Mouse (Mus musculus) midbrain, postnatal 0 days (tissue): ENCODE results near the gene Cabp2. TPM values are rescaled to one million over a fixed set of nuclear protein-coding genes. Genes with fewer than 3 reads are reported as not detected.

Experiments used
- ATAC-seq: fragments of 200-750 bp; cut with Nextera tagmentation; 2 replicates; pipeline ENCODE4 v1.8.0; 2017; ENCODE audit warnings: moderate number of reproducible peaks, mild to moderate bottlenecking, moderate TSS enrichment, moderate library complexity; ENCODE audit not compliant: low FRiP score
- DNase-seq: peaks from one replicate; pipeline ENCODE4 v3.0.0-alpha.2; 2015; ENCODE audit warnings: low spot score
- H3K27ac ChIP-seq: fragments of 300-500 bp; sonication (generic); 2 replicates; pipeline ENCODE4 v1.5.1; 2014; ENCODE audit warnings: low read depth, mild to moderate bottlenecking, low read length, mixed read lengths
- H3K27me3 ChIP-seq: fragments of 300-500 bp; sonication (generic); 2 replicates; pipeline ENCODE4 v1.6.1; 2014; ENCODE audit warnings: low read length, control low read depth, mixed read lengths; ENCODE audit not compliant: insufficient read depth
- H3K36me3 ChIP-seq: fragments of 300-500 bp; sonication (generic); 2 replicates; pipeline ENCODE4 v1.6.1; 2014; ENCODE audit warnings: low read length, control low read depth, mixed read lengths; ENCODE audit not compliant: insufficient read depth
- H3K4me1 ChIP-seq: fragments of 300-500 bp; sonication (generic); 2 replicates; pipeline ENCODE4 v1.6.1; 2014; ENCODE audit warnings: mild to moderate bottlenecking, control low read depth, antibody characterized with exemption, low read length, mixed read lengths; ENCODE audit not compliant: insufficient read depth
- H3K4me2 ChIP-seq: fragments of 300-500 bp; sonication (generic); 2 replicates; pipeline ENCODE4 v1.6.1; 2014; ENCODE audit warnings: low read depth, mild to moderate bottlenecking, low read length, mixed read lengths; ENCODE audit not compliant: poor library complexity, severe bottlenecking
- H3K4me3 ChIP-seq: fragments of 300-500 bp; sonication (generic); 2 replicates; pipeline ENCODE4 v1.5.1; 2014; ENCODE audit warnings: low read depth, mild to moderate bottlenecking, low read length, moderate library complexity
- H3K9ac ChIP-seq: fragments of 300-500 bp; sonication (generic); replicated peaks from 2 replicates; pipeline ENCODE4 v1.6.1; 2014; ENCODE audit warnings: mild to moderate bottlenecking, low read length, moderate library complexity, mixed read lengths; ENCODE audit not compliant: poor library complexity, severe bottlenecking
- H3K9me3 ChIP-seq: fragments of 300-500 bp; sonication (generic); 2 replicates; pipeline ENCODE4 v1.6.1; 2016; ENCODE audit warnings: low read length, control low read depth
- CTCF ChIP-seq: IDR thresholded peaks from 2 replicates; pipeline ENCODE4 v1.5.1; 2016; ENCODE audit warnings: antibody characterized with exemption, mild to moderate bottlenecking
- WGBS: fragments of 180-500 bp; shearing (Covaris S2); extraction: QIAGEN DNeasy Blood & Tissue Kit; methylation state at CpG from one replicate; pipeline ENCODE4 v1.1.7; 2014; 5-methylcytosine and 5-hydroxymethylcytosine counted together
- polyA plus RNA-seq: library from polyadenylated mRNA; unstranded; fragments of >200 nt; fragmentation: Nextera tagmentation; extraction: Ambion mirVana; gene quantifications from 2 replicates; pipeline ENCODE4 v1.2.1, GENCODE M21; 2015
- total RNA-seq: library from RNA; depleted of rRNA; stranded (reverse); fragments of >200 nt; gene quantifications from 2 replicates; pipeline ENCODE4 v1.2.3, GENCODE M21; 2014

Cabp2 gene
- total and polyA plus RNA-seq, 2 experiments from 2014 or later: not detected

DNA sequence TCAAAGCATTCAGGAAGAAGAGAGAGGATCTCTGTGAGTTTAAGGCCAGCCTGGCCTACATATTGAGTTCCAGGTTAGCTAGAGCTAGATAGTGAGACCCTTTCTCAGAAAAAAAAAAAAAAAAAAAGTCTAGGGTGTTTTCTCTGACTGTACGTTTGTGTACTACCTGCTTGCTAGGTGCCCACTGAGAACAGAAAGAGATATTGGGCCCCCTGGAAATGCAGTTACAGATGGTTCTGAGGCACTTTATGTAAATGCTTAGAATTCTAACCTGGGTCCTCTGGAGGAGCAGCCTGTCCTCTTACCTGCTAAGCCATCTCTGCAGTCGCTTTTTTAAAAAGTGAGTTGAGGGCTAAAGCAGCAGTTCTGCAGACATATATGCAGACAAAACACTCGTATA lies 14.4 kb downstream of the Cabp2 start:
- no peak for TF ChIP-seq CTCF
- peak overlapping the region; percentile 80; the same call in 1 of the 2 replicates for H3K4me2 ChIP-seq
- H3K4me3 ChIP-seq: peak overlapping the region; percentile 57
- ATAC-seq (no peak), DNase-seq (no peak)
- H3K9ac ChIP-seq: no peak overlapping the region
- WGBS: 75% methylated on average over 3 of the region's 3 CpGs
- H3K36me3 ChIP-seq: no peaks in the 10 kb centered on the region
- H3K27ac ChIP-seq: peak overlapping the region; percentile 87
- no peaks in the 10 kb centered on the region for H3K9me3 ChIP-seq
- H3K27me3 ChIP-seq: no peaks in the 10 kb centered on the region
- 0 out of 2 replicates have a peak, but pooled peaks cover 19% of the 10 kb centered on the region for H3K4me1 ChIP-seq

DNA sequence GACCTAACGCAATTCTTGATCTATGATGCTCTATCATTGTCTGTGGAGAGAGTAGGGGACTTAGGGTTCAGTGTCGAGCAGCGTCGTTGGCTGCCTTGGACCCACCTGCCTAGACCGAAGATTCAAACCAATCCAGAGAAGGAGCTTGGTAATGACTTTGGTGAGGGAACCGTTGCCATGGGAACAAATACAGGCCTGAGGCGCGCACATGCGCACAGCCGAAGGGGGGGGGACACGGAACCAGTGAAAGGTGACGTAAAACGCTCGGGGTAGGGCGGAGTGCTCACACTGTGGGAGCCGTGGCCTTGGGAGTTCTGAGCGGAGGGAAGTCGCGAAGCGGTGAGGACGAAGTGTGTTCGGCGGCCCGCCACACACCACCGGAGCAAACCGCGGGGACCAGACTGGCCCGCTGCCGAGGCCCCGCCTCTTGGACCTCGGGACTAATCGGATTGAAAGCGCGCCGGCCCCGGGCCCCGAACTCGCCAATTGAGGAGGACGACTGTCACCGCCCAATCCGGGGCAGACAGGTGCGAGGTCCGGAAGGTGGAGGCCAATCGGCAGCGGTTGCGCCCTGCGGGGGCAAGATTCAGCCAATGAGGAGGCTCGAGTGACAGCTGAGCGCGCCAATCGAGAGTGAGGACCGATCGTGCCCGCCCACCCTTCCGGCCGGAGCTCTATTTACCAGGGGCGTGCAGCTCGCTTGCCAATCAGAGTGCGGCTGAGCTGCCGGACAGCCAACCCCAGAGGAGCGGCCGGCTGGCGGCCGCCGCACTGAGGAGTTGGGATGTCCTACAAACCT lies 15.5 kb downstream of the Cabp2 start, which contains the start of gene Cdk2ap2:
Gene Cdk2ap2 (plus strand): TSS at position 541 of the 799 bp plus-strand sequence.
- peaks cover 21% of the 10 kb centered on the region; the same call in 1 of the 2 replicates for H3K4me1 ChIP-seq
- ATAC-seq (peak; percentile 93), DNase-seq (peak; percentile 99)
- no peak for TF ChIP-seq CTCF
- H3K9me3 ChIP-seq: no peaks in the 10 kb centered on the region
- H3K9ac ChIP-seq: peak within 1 kb of the TSS; percentile 62
- H3K27me3 ChIP-seq: no peaks in the 10 kb centered on the region
- H3K36me3 ChIP-seq: no peaks in the 10 kb centered on the region
- H3K27ac ChIP-seq: peak within 1 kb of the TSS; percentile 87
- WGBS: under 1% methylated on average over 63 of the region's 65 CpGs
- H3K4me2 ChIP-seq: peak within 1 kb of the TSS; percentile 80
- H3K4me3 ChIP-seq: peak within 1 kb of the TSS; percentile 57

DNA sequence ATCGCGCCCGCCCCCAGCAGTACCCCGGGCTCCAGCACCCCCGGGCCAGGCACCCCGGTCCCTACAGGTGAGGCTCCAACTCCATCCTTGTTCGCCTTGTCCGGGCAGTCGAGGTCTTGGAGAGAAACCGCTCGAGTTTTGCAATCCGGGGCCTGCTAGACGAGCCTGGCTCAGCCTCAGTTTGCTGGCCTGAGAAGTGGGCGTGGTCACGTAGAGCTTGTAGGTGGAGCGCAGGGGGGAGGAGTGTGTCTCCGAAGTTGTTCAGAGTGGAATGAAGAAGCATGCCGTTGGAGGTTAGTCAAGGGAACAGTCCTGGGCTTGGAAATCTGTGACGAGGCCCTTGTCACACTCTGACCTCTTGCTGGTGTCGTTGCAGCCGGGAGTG lies 16.1 kb downstream of the Cabp2 start:
- Histone ChIP-seq H3K4me1 (peaks cover 27% of the 10 kb centered on the region; the same call in 1 of the 2 replicates), H3K9ac (0 out of 2 replicates have a peak overlapping the region, but pooled peaks have one; percentile 51), H3K4me2 (peak overlapping the region; percentile 80), H3K4me3 (peak overlapping the region; percentile 57), H3K27ac (peak overlapping the region; percentile 47; the same call in 1 of the 2 replicates), H3K9me3 (no peaks in the 10 kb centered on the region), H3K27me3 (no peaks in the 10 kb centered on the region), H3K36me3 (no peaks in the 10 kb centered on the region)
- ATAC-seq (no peak), DNase-seq (no peak)
- TF ChIP-seq CTCF: no peak
- 3% methylated on average over 21 of the region's 21 CpGs for WGBS

DNA sequence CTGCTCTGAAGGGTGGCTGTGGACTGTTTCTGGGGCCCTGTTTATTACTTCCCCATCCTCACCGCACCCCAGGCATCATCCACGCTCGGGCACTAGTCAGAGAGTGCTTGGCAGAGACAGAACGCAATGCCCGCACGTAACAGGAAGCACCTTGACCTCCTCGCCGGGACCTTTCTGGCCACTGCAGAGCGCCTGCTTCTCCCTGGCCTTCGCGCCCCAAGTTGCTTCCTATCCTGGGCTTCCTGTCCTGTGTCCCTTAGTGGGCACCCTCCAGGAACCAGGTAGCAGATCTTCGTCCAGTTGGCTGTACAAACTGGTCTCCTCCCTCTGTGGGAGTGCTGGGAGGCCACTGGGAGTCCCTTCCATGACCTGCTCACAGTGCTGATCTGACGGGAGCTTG lies 17.0 kb downstream of the Cabp2 start:
- H3K4me1 ChIP-seq: peaks cover 28% of the 10 kb centered on the region; the same call in 1 of the 2 replicates
- ATAC-seq (no peak), DNase-seq (no peak)
- no peak overlapping the region for H3K4me2 ChIP-seq
- H3K9me3 ChIP-seq: no peaks in the 10 kb centered on the region
- TF ChIP-seq CTCF: no peak
- H3K4me3 ChIP-seq: no peak overlapping the region
- no peak overlapping the region for H3K9ac ChIP-seq
- WGBS: 90% methylated on average over 13 of the region's 13 CpGs
- H3K36me3 ChIP-seq: peaks cover 7% of the 10 kb centered on the region
- no peak overlapping the region for H3K27ac ChIP-seq
- no peaks in the 10 kb centered on the region for H3K27me3 ChIP-seq

DNA sequence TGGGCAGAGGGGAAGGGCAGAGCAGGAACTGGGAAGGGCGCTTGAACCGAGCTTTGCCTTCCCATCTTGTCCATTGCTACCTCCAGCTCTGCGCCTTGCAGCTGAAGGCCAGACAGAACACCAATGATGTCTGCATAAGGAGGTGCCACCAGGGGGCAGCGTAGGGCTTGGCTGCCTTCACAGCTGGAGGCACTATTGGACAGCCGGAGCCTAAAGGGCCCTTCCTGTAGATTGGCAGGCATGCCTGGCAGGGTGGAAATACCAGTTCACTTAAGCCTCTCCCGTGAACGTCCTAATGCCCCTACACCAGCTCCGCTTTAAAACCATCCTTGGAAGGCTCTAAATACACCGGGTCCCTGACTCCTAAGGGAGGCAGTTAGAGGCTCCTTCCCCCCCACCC lies 17.7 kb downstream of the Cabp2 start:
- Histone ChIP-seq H3K27ac (peak overlapping the region; percentile 38; the same call in 1 of the 2 replicates), H3K9me3 (no peaks in the 10 kb centered on the region), H3K4me1 (peaks cover 28% of the 10 kb centered on the region; the same call in 1 of the 2 replicates), H3K4me3 (no peak overlapping the region), H3K36me3 (peaks cover 8% of the 10 kb centered on the region), H3K4me2 (0 out of 2 replicates have a peak overlapping the region, but pooled peaks have one; percentile 9), H3K9ac (no peak overlapping the region), H3K27me3 (no peaks in the 10 kb centered on the region)
- ATAC-seq: no peak
- peak; percentile 92 for TF ChIP-seq CTCF
- WGBS: 10% methylated on average over 9 of the region's 9 CpGs
- DNase-seq: peak; percentile 91
